Mouse (Mus musculus): ENCODE measurements around the gene Atp2c2.

The Atp2c2 gene

GRCm38 (mm10) chr8:119699549-119700134, at the start of gene Atp2c2:
Atp2c2 (plus strand) TSS chr8:119700009.
- DNase-seq (ENCODE audit: low read depth, low spot score), result no peak

GRCm38 (mm10) chr8:119651324-119651723, 48.5 kb upstream of the Atp2c2 start:
- no peak for DNase-seq (ENCODE audit: low read depth, low spot score)

- peak; percentile 29 for DNase-seq (ENCODE audit: low read depth, low spot score)
These were observed 42.9 kb upstream of the Atp2c2 start for GRCm38 (mm10) chr8:119656709-119657464.

GRCm38 (mm10) chr8:119661081-119661480, 38.7 kb upstream of the Atp2c2 start:
- peak; percentile 23 for DNase-seq (ENCODE audit: low read depth, low spot score)

GRCm38 (mm10) chr8:119661892-119662291, 37.9 kb upstream of the Atp2c2 start:
- no peak for DNase-seq (ENCODE audit: low read depth, low spot score)

- DNase-seq (ENCODE audit: low read depth, low spot score), result no peak
These were observed 36.4 kb upstream of the Atp2c2 start for GRCm38 (mm10) chr8:119663440-119663839.

- DNase-seq (ENCODE audit: low read depth, low spot score), result no peak
These were observed 34.5 kb upstream of the Atp2c2 start for GRCm38 (mm10) chr8:119665270-119665669.

- no peak for DNase-seq (ENCODE audit: low read depth, low spot score)
These were observed 33.4 kb upstream of the Atp2c2 start, which contains the start of gene Wfdc1 for GRCm38 (mm10) chr8:119666219-119666951. Wfdc1 (plus strand) TSS chr8:119666365.

GRCm38 (mm10) chr8:119668447-119668846, 31.4 kb upstream of the Atp2c2 start:
- no peak for DNase-seq (ENCODE audit: low read depth, low spot score)

GRCm38 (mm10) chr8:119669284-119669683, 30.5 kb upstream of the Atp2c2 start:
- no peak for DNase-seq (ENCODE audit: low read depth, low spot score)

GRCm38 (mm10) chr8:119670419-119671091, 29.3 kb upstream of the Atp2c2 start:
- no peak for DNase-seq (ENCODE audit: low read depth, low spot score)

- no peak for DNase-seq (ENCODE audit: low read depth, low spot score)
These were observed 25.7 kb upstream of the Atp2c2 start for GRCm38 (mm10) chr8:119673976-119674555.

- DNase-seq (ENCODE audit: low read depth, low spot score), result no peak
These were observed 24.4 kb upstream of the Atp2c2 start for GRCm38 (mm10) chr8:119675457-119675856.

GRCm38 (mm10) chr8:119676389-119676788, 23.4 kb upstream of the Atp2c2 start:
- peak; percentile 92 for DNase-seq (ENCODE audit: low read depth, low spot score)

GRCm38 (mm10) chr8:119678138-119678843, 21.5 kb upstream of the Atp2c2 start:
- peak; percentile 53 for DNase-seq (ENCODE audit: low read depth, low spot score)

- no peak for DNase-seq (ENCODE audit: low read depth, low spot score)
These were observed 20.6 kb upstream of the Atp2c2 start for GRCm38 (mm10) chr8:119679184-119679583.

GRCm38 (mm10) chr8:119690602-119691001, 9.2 kb upstream of the Atp2c2 start:
- no peak for DNase-seq (ENCODE audit: low read depth, low spot score)

- DNase-seq (ENCODE audit: low read depth, low spot score), result no peak
These were observed 7.8 kb upstream of the Atp2c2 start for GRCm38 (mm10) chr8:119691989-119692388.

- DNase-seq (ENCODE audit: low read depth, low spot score), result no peak
These were observed 5.1 kb upstream of the Atp2c2 start for GRCm38 (mm10) chr8:119694696-119695095.

GRCm38 (mm10) chr8:119697163-119697562, 2.6 kb upstream of the Atp2c2 start:
- no peak for DNase-seq (ENCODE audit: low read depth, low spot score)

GRCm38 (mm10) chr8:119698960-119699359, 849 bp upstream of the Atp2c2 start:
- no peak for DNase-seq (ENCODE audit: low read depth, low spot score)

All from brain, adult 2 months (tissue).